Mouse (Mus musculus) ES-Bruce4 (cell line): ENCODE data around the gene Bdh2.

Experiments
- EP300 ChIP-seq: IDR thresholded peaks from 2 replicates; pipeline ENCODE4 v1.6.1; 2011; ENCODE audit warnings: low read depth, low read length; ENCODE audit not compliant: insufficient read depth
- POLR2A ChIP-seq: IDR thresholded peaks from one replicate; pipeline ENCODE4 v1.8.1; 2011; ENCODE audit warnings: low read length; ENCODE audit not compliant: insufficient read depth

- TF ChIP-seq POLR2A (no peak), EP300 (no peak)
These were observed 34.9 kb downstream of the Bdh2 start for GRCm38 (mm10) chr3:135315720-135316425.
